Mouse (Mus musculus) liver, adult 2 months (tissue): ENCODE measurements around the gene Kctd6. TPM values are rescaled to one million over a fixed set of nuclear protein-coding genes. Genes with fewer than 3 reads are reported as not detected.

Source experiments
- DNase-seq: peaks from one replicate; pipeline ENCODE4 v3.0.0-alpha.2; 2011; ENCODE audit warnings: low read depth, low spot score; ENCODE audit errors: extremely low read depth
- H3K27ac ChIP-seq: fragments of 200-500 bp; replicated peaks from 2 replicates; pipeline ENCODE4 v1.5.1; 2012; ENCODE audit warnings: low read depth, mild to moderate bottlenecking, control low read depth, inconsistent platforms, low read length; ENCODE audit not compliant: insufficient read depth
- H3K27me3 ChIP-seq: fragments of 200-500 bp; 2 replicates; pipeline ENCODE4 v1.6.1; 2012; ENCODE audit warnings: mild to moderate bottlenecking, moderate library complexity, low read length, inconsistent platforms; ENCODE audit not compliant: control insufficient read depth, insufficient read depth
- H3K36me3 ChIP-seq: fragments of 200-500 bp; 2 replicates; pipeline ENCODE4 v1.6.1; 2012; ENCODE audit warnings: low read length, inconsistent platforms; ENCODE audit not compliant: control insufficient read depth, insufficient read depth
- H3K4me1 ChIP-seq: fragments of 200-500 bp; 2 replicates; pipeline ENCODE4 v1.6.1; 2011; ENCODE audit warnings: low read length; ENCODE audit not compliant: control insufficient read depth, insufficient read depth
- H3K4me3 ChIP-seq: fragments of 200-500 bp; 2 replicates; pipeline ENCODE4 v1.5.1; 2011; ENCODE audit warnings: low read depth, mild to moderate bottlenecking, control low read depth, low read length, moderate library complexity; ENCODE audit not compliant: insufficient read depth
- H3K79me2 ChIP-seq: fragments of 200-500 bp; 2 replicates; pipeline ENCODE4 v1.6.1; 2012; ENCODE audit warnings: inconsistent platforms, mild to moderate bottlenecking, low read length, moderate library complexity; ENCODE audit not compliant: control insufficient read depth, insufficient read depth
- H3K9ac ChIP-seq: fragments of 200-500 bp; 2 replicates; pipeline ENCODE4 v1.6.1; 2012; ENCODE audit warnings: low read depth, mild to moderate bottlenecking, control low read depth, inconsistent platforms, low read length
- CTCF ChIP-seq: fragments of 200-500 bp; IDR thresholded peaks from 2 replicates; pipeline ENCODE4 v1.5.1; 2011; ENCODE audit warnings: low read depth, low read length, control low read depth
- POLR2A ChIP-seq: fragments of 200-500 bp; IDR thresholded peaks from 2 replicates; pipeline ENCODE4 v1.6.1; 2011; ENCODE audit warnings: low read length, control low read depth; ENCODE audit not compliant: insufficient read depth; ENCODE audit errors: extremely low read depth
- WGBS: fragments of 180-500 bp; shearing (Covaris S2); methylation state at CpG from one replicate; pipeline ENCODE4 v1.1.7; 2018; 5-methylcytosine and 5-hydroxymethylcytosine counted together
- polyA plus RNA-seq: library from polyadenylated mRNA; depleted of rRNA; stranded (reverse); fragments of >200 nt; gene quantifications from 2 replicates; pipeline ENCODE4 v1.2.3, GENCODE M21; 2012
- total RNA-seq: library from RNA; depleted of rRNA; stranded (reverse); fragments of >200 nt; gene quantifications from 2 replicates; pipeline ENCODE4 v1.2.3, GENCODE M21; 2014

Gene Kctd6
- total and polyA plus RNA-seq, 2 experiments: 5.1 to 5.2 TPM

- Histone ChIP-seq H3K4me3 (no peak overlapping the region), H3K27me3 (no peaks in the 10 kb centered on the region), H3K36me3 (peaks cover 21% of the 10 kb centered on the region), H3K4me1 (peaks cover 6% of the 10 kb centered on the region; the same call in 1 of the 2 replicates), H3K9ac (no peak overlapping the region), H3K79me2 (peaks cover 11% of the 10 kb centered on the region; the same call in 1 of the 2 replicates), H3K27ac (no peak overlapping the region)
- no peak for DNase-seq
- TF ChIP-seq CTCF (no peak), POLR2A (no peak)
- 86% methylated on average over 2 of the region's 2 CpGs for WGBS
Measured at GRCm38 (mm10) chr14:8220912-8221311, 7.0 kb downstream of the Kctd6 start.

- Histone ChIP-seq H3K27me3 (no peaks in the 10 kb centered on the region), H3K79me2 (peaks cover 8% of the 10 kb centered on the region; the same call in 1 of the 2 replicates), H3K4me3 (no peak overlapping the region), H3K4me1 (peaks cover 3% of the 10 kb centered on the region; the same call in 1 of the 2 replicates), H3K36me3 (peaks cover 30% of the 10 kb centered on the region), H3K9ac (no peak overlapping the region), H3K27ac (no peak overlapping the region)
- WGBS: 63% methylated on average over 16 of the region's 16 CpGs
- TF ChIP-seq CTCF: no peak
- TF ChIP-seq POLR2A: no peak
- peak; percentile 74 for DNase-seq
Measured at GRCm38 (mm10) chr14:8222561-8222960, 8.6 kb downstream of the Kctd6 start.

GRCm38 (mm10) chr14:8223506-8224293 lies 9.8 kb downstream of the Kctd6 start:
- no peak overlapping the region for H3K9ac ChIP-seq
- DNase-seq: no peak
- no peaks in the 10 kb centered on the region for H3K27me3 ChIP-seq
- peaks cover 5% of the 10 kb centered on the region; the same call in 1 of the 2 replicates for H3K79me2 ChIP-seq
- H3K4me3 ChIP-seq: no peak overlapping the region
- WGBS: 87% methylated on average over 10 of the region's 10 CpGs
- peaks cover 41% of the 10 kb centered on the region for H3K36me3 ChIP-seq
- peaks cover 3% of the 10 kb centered on the region; the same call in 1 of the 2 replicates for H3K4me1 ChIP-seq
- no peak overlapping the region for H3K27ac ChIP-seq
- TF ChIP-seq CTCF (no peak), POLR2A (no peak)

GRCm38 (mm10) chr14:8224805-8225204 lies 10.9 kb downstream of the Kctd6 start:
- no peak overlapping the region for H3K27ac ChIP-seq
- no peak for DNase-seq
- peaks cover 3% of the 10 kb centered on the region; the same call in 1 of the 2 replicates for H3K79me2 ChIP-seq
- no peaks in the 10 kb centered on the region for H3K27me3 ChIP-seq
- H3K9ac ChIP-seq: no peak overlapping the region
- no peak overlapping the region for H3K4me3 ChIP-seq
- peaks cover under 1% of the 10 kb centered on the region; the same call in 1 of the 2 replicates for H3K4me1 ChIP-seq
- no peak for TF ChIP-seq POLR2A
- no peak for TF ChIP-seq CTCF
- 41% methylated on average over 2 of the region's 2 CpGs for WGBS
- H3K36me3 ChIP-seq: peaks cover 52% of the 10 kb centered on the region

- no peak overlapping the region for H3K27ac ChIP-seq
- no peak overlapping the region for H3K9ac ChIP-seq
- H3K79me2 ChIP-seq: peaks cover 2% of the 10 kb centered on the region; the same call in 1 of the 2 replicates
- WGBS: 87% methylated on average over 9 of the region's 9 CpGs
- no peak overlapping the region for H3K4me3 ChIP-seq
- peaks cover 68% of the 10 kb centered on the region for H3K36me3 ChIP-seq
- H3K4me1 ChIP-seq: no peaks in the 10 kb centered on the region
- no peak for DNase-seq
- no peaks in the 10 kb centered on the region for H3K27me3 ChIP-seq
- TF ChIP-seq CTCF: no peak
- TF ChIP-seq POLR2A: no peak
Measured at GRCm38 (mm10) chr14:8229367-8230019, 15.6 kb downstream of the Kctd6 start.
